Mouse (Mus musculus) midbrain, postnatal 0 days (tissue): ENCODE results near the gene Sp7. TPM values are rescaled to one million over a fixed set of nuclear protein-coding genes. Genes with fewer than 3 reads are reported as not detected.

Experiments
- ATAC-seq: fragments of 200-750 bp; cut with Nextera tagmentation; 2 replicates; pipeline ENCODE4 v1.8.0; 2017; ENCODE audit warnings: moderate number of reproducible peaks, mild to moderate bottlenecking, moderate TSS enrichment, moderate library complexity; ENCODE audit not compliant: low FRiP score
- DNase-seq: peaks from one replicate; pipeline ENCODE4 v3.0.0-alpha.2; 2015; ENCODE audit warnings: low spot score
- H3K27ac ChIP-seq: fragments of 300-500 bp; sonication (generic); 2 replicates; pipeline ENCODE4 v1.5.1; 2014; ENCODE audit warnings: low read depth, mild to moderate bottlenecking, low read length, mixed read lengths
- H3K27me3 ChIP-seq: fragments of 300-500 bp; sonication (generic); 2 replicates; pipeline ENCODE4 v1.6.1; 2014; ENCODE audit warnings: low read length, control low read depth, mixed read lengths; ENCODE audit not compliant: insufficient read depth
- H3K36me3 ChIP-seq: fragments of 300-500 bp; sonication (generic); 2 replicates; pipeline ENCODE4 v1.6.1; 2014; ENCODE audit warnings: low read length, control low read depth, mixed read lengths; ENCODE audit not compliant: insufficient read depth
- H3K4me1 ChIP-seq: fragments of 300-500 bp; sonication (generic); 2 replicates; pipeline ENCODE4 v1.6.1; 2014; ENCODE audit warnings: mild to moderate bottlenecking, control low read depth, antibody characterized with exemption, low read length, mixed read lengths; ENCODE audit not compliant: insufficient read depth
- H3K4me2 ChIP-seq: fragments of 300-500 bp; sonication (generic); 2 replicates; pipeline ENCODE4 v1.6.1; 2014; ENCODE audit warnings: low read depth, mild to moderate bottlenecking, low read length, mixed read lengths; ENCODE audit not compliant: poor library complexity, severe bottlenecking
- H3K4me3 ChIP-seq: fragments of 300-500 bp; sonication (generic); 2 replicates; pipeline ENCODE4 v1.5.1; 2014; ENCODE audit warnings: low read depth, mild to moderate bottlenecking, low read length, moderate library complexity
- H3K9ac ChIP-seq: fragments of 300-500 bp; sonication (generic); replicated peaks from 2 replicates; pipeline ENCODE4 v1.6.1; 2014; ENCODE audit warnings: mild to moderate bottlenecking, low read length, moderate library complexity, mixed read lengths; ENCODE audit not compliant: poor library complexity, severe bottlenecking
- H3K9me3 ChIP-seq: fragments of 300-500 bp; sonication (generic); 2 replicates; pipeline ENCODE4 v1.6.1; 2016; ENCODE audit warnings: low read length, control low read depth
- CTCF ChIP-seq: IDR thresholded peaks from 2 replicates; pipeline ENCODE4 v1.5.1; 2016; ENCODE audit warnings: antibody characterized with exemption, mild to moderate bottlenecking
- WGBS: fragments of 180-500 bp; shearing (Covaris S2); extraction: QIAGEN DNeasy Blood & Tissue Kit; methylation state at CpG from one replicate; pipeline ENCODE4 v1.1.7; 2014; 5-methylcytosine and 5-hydroxymethylcytosine counted together
- polyA plus RNA-seq: library from polyadenylated mRNA; unstranded; fragments of >200 nt; fragmentation: Nextera tagmentation; extraction: Ambion mirVana; gene quantifications from 2 replicates; pipeline ENCODE4 v1.2.1, GENCODE M21; 2015
- total RNA-seq: library from RNA; depleted of rRNA; stranded (reverse); fragments of >200 nt; gene quantifications from 2 replicates; pipeline ENCODE4 v1.2.3, GENCODE M21; 2014

Sp7 gene
- total and polyA plus RNA-seq, 2 experiments from 2014 or later: 0.10 to 0.60 TPM

DNA sequence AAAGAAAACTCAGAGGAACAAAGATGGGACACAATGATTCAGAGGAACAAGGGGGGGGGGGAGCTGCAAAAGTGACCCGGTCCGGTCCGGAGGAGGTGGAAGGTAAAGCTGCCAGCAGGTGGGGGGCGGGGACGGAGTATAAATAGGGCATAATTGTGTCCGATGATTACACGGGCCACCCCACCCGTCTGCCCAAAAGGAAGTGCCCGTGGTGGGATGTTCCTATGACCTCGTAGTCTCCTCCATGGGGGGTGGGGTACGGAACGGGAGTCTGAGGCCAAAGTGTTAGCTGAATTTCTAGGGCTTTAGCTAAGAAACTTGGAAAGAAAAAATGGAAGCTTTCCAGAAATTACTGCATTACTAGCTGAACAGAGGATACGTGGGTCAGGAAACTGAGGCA, 3.0 kb upstream of the Sp7 start:
- Histone ChIP-seq H3K27me3 (peaks cover 13% of the 10 kb centered on the region), H3K4me1 (no peaks in the 10 kb centered on the region), H3K9ac (no peak overlapping the region), H3K4me3 (no peak overlapping the region), H3K27ac (no peak overlapping the region), H3K4me2 (no peak overlapping the region), H3K36me3 (no peaks in the 10 kb centered on the region), H3K9me3 (no peaks in the 10 kb centered on the region)
- no peak for DNase-seq
- TF ChIP-seq CTCF: no peak
- no peak for ATAC-seq
- 20% methylated on average over 13 of the region's 13 CpGs for WGBS

DNA sequence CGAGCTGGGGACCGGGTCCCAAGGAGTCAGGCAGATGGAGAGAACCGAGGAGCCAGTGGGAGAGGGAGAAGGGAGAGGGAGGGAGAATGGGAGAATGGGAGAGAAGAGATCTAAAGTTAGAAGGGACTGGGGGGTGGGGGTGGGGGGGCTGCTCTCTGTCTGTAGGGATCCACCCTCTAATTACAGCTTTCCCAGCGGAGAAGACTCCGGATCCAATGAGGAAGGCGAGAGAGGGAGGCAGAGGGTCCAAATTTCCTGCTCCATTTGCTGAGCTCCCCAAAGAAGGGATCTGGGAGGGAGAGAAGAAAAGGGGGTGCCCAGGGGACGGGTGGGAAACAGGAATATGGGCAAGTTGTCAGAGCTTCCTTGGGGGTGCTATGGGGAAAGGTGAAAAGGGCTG, 744 bp downstream of the Sp7 start:
- TF ChIP-seq CTCF: no peak
- Histone ChIP-seq H3K9ac (no peak overlapping the region), H3K4me3 (peak overlapping the region; percentile 27; the same call in 1 of the 2 replicates), H3K36me3 (no peaks in the 10 kb centered on the region), H3K4me2 (peak overlapping the region; percentile 48; the same call in 1 of the 2 replicates), H3K9me3 (no peaks in the 10 kb centered on the region), H3K27ac (no peak overlapping the region), H3K4me1 (no peaks in the 10 kb centered on the region), H3K27me3 (peaks cover 15% of the 10 kb centered on the region)
- 7% methylated on average over 7 of the region's 7 CpGs for WGBS
- DNase-seq (no peak), ATAC-seq (no peak)

DNA sequence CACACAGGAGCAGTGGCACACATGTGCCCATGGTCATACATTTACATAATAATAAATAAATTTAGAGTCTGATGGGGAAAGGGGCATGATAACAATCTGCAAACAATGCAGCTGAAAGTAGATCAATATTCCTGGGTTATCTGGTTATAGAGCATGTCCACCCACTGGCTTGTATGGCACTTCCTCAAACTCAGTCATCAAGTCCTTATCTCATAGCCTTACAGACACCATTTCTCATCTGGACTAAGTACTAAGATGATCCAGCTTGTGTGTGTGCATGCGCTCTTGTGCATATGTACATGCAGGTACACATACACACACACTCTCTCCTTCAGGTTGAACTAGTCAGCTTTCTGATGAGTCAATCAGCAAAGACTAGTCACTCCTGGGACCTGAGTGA, 2.3 kb downstream of the Sp7 start:
- Histone ChIP-seq H3K9ac (no peak overlapping the region), H3K36me3 (no peaks in the 10 kb centered on the region), H3K4me1 (no peaks in the 10 kb centered on the region), H3K9me3 (no peaks in the 10 kb centered on the region), H3K4me3 (no peak overlapping the region), H3K27me3 (peaks cover 6% of the 10 kb centered on the region; the same call in 1 of the 2 replicates), H3K4me2 (no peak overlapping the region), H3K27ac (no peak overlapping the region)
- ATAC-seq (no peak), DNase-seq (no peak)
- no peak for TF ChIP-seq CTCF
- WGBS: 100% methylated on average over 1 of the region's 1 CpGs

DNA sequence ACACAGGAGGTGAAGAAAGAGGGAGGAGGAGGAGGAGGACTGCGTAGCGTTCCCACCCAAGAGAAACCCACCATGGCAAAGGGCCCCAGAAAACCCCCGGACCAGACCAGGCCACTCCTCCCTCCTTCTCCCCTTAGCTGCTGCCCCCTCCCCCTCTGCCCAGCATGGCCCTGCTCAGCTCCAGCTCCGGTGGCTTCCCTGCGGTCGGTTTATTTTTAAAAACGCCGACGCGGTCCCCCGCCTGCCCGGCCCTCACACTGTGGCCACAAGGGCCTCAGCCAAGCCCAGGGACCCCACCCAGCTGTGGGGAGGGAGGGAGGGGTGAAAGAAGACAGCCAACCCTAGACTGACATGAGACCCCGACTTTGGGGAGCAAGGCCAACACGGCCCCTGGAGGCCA, 4.3 kb downstream of the Sp7 start:
- H3K4me2 ChIP-seq: peak overlapping the region; percentile 28
- 8% methylated on average over 13 of the region's 14 CpGs for WGBS

DNA sequence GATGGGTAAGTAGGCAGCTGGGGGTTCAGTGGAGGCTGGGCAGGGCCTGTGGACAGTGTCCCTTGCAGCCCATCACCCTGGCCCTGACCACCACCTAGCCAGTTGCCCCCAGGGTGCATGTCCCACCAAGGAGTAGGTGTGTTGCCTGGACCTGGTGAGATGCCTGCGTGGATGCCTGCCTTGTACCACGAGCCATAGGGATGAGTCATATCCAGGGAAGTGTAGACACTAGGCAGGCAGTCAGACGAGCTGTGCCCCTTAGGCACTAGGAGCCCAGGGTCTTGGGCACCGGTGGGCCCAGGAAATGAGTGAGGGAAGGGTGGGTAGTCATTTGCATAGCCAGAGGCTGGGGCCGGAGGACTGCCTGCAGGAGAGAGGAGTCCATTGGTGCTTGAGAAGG, 8.1 kb downstream of the Sp7 start:
- H3K4me2 ChIP-seq: no peak overlapping the region
- H3K4me3 ChIP-seq: no peak overlapping the region
- H3K27ac ChIP-seq: no peak overlapping the region
- no peaks in the 10 kb centered on the region for H3K36me3 ChIP-seq
- H3K4me1 ChIP-seq: peaks cover 10% of the 10 kb centered on the region
- ATAC-seq: no peak
- no peak for DNase-seq
- WGBS: 26% methylated on average over 5 of the region's 5 CpGs
- TF ChIP-seq CTCF: no peak
- peaks cover 39% of the 10 kb centered on the region for H3K27me3 ChIP-seq
- H3K9me3 ChIP-seq: no peaks in the 10 kb centered on the region
- H3K9ac ChIP-seq: no peak overlapping the region

More for the DNA sequence above, 4.3 kb downstream of the Sp7 start:
- TF ChIP-seq CTCF: no peak
- Histone ChIP-seq H3K36me3 (no peaks in the 10 kb centered on the region), H3K27me3 (peaks cover 20% of the 10 kb centered on the region), H3K9me3 (no peaks in the 10 kb centered on the region), H3K4me1 (peaks cover 4% of the 10 kb centered on the region; the same call in 1 of the 2 replicates), H3K4me3 (no peak overlapping the region), H3K27ac (no peak overlapping the region), H3K9ac (no peak overlapping the region)
- ATAC-seq: no peak
- no peak for DNase-seq

DNA sequence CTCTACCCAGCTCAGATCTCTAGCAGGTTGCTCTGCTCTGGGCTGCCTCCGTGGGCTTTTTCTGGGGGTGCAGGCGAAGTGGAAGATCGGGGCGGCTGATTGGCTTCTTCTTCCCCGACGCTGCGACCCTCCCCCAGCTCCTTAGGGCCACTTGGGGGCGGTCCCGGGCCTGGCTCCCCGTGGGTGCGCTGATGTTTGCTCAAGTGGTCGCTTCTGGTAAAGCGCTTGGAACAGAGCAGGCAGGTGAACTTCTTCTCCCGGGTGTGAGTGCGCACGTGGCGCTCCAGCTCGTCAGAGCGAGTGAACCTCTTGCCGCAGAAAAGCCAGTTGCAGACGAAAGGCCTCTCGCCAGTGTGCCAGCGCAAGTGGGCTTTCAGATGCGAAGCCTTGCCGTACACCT, 8.9 kb downstream of the Sp7 start:
- H3K36me3 ChIP-seq: no peaks in the 10 kb centered on the region
- H3K4me1 ChIP-seq: peaks cover 10% of the 10 kb centered on the region
- H3K27me3 ChIP-seq: peaks cover 39% of the 10 kb centered on the region
- H3K4me2 ChIP-seq: peak overlapping the region; percentile 43
- peak; percentile 26; the same call in 1 of the 2 replicates for TF ChIP-seq CTCF
- 6% methylated on average over 23 of the region's 25 CpGs for WGBS
- no peaks in the 10 kb centered on the region for H3K9me3 ChIP-seq
- no peak for DNase-seq
- peak overlapping the region; percentile 25 for H3K4me3 ChIP-seq
- ATAC-seq: no peak
- 0 out of 2 replicates have a peak overlapping the region, but pooled peaks have one; percentile 3 for H3K9ac ChIP-seq
- H3K27ac ChIP-seq: no peak overlapping the region
